Comparison of ENCODE assay signal across 8 mouse cellular contexts in genomic region chr5:121219980-121220731, GRCm38 (mm10). TPM values are rescaled to one million over a fixed set of nuclear protein-coding genes. Genes with fewer than 3 reads are reported as not detected.
DNase-seq lines count a peak whose midpoint lies in the region; ATAC-seq and TF ChIP-seq lines count a peak whose summit lies in the region.

Hectd4 (plus strand) TSS chr5:121220219.

- under 1% methylated on average over 50 of the region's 90 CpGs for WGBS in heart, embryonic 11.5 days (ENCODE audit: insufficient replicate concordance)
- WGBS in kidney, embryonic 16.5 days = under 1% methylated on average over 56 of the region's 90 CpGs
- under 1% methylated on average over 70 of the region's 90 CpGs for WGBS in liver, adult 2 months

- peak; percentile 100 for DNase-seq in B cell, adult 2 months
- DNase-seq in brain, adult 2 months (ENCODE audit: low read depth, low spot score) = peak; percentile 96
- peak; percentile 74 for DNase-seq in liver, adult 2 months (ENCODE audit: extremely low read depth, low read depth, low spot score)
- DNase-seq in splenic B cell, adult 2 months (ENCODE audit: low read depth, low spot score) = peak; percentile 96

- no peaks in the 10 kb centered on the region for H3K9me3 ChIP-seq in heart, embryonic 11.5 days (replicated peaks; ENCODE audit: control insufficient read depth, low read length)
- no peaks in the 10 kb centered on the region for H3K9me3 ChIP-seq in kidney, embryonic 16.5 days (ENCODE audit: low read length)

- H3K4me2 ChIP-seq in heart, embryonic 11.5 days = peak within 1 kb of the TSS; percentile 83
- H3K4me2 ChIP-seq in kidney, embryonic 16.5 days (replicated peaks; ENCODE audit: low read depth, low read length) = peak within 1 kb of the TSS; percentile 85
- peak within 1 kb of the TSS; percentile 61 for H3K4me2 ChIP-seq in myocyte (ENCODE audit: low read depth)

- peak; percentile 78 for TF ChIP-seq POLR2A in liver, adult 2 months (IDR thresholded peaks at IDR 0.05; ENCODE audit: extremely low read depth, insufficient read depth, low read length)
- peak; percentile 80 for TF ChIP-seq POLR2A in myocyte (IDR thresholded peaks at IDR 0.05; ENCODE audit: insufficient read length, low read depth)

- peak within 1 kb of the TSS; percentile 93 for H3K9ac ChIP-seq in heart, embryonic 11.5 days (ENCODE audit: low read depth, low read length)
- peak within 1 kb of the TSS; percentile 91 for H3K9ac ChIP-seq in kidney, embryonic 16.5 days (replicated peaks; ENCODE audit: low read length)
- peak within 1 kb of the TSS; percentile 89 for H3K9ac ChIP-seq in liver, adult 2 months (ENCODE audit: low read depth, low read length)

- TF ChIP-seq CTCF in liver, adult 2 months (IDR thresholded peaks at IDR 0.05; ENCODE audit: low read depth, low read length) = no peak

- H3K4me3 ChIP-seq in heart, embryonic 11.5 days (ENCODE audit: low read depth, low read length) = peak within 1 kb of the TSS; percentile 98
- H3K4me3 ChIP-seq in kidney, embryonic 16.5 days (ENCODE audit: low read length) = peak within 1 kb of the TSS; percentile 97
- peak within 1 kb of the TSS; percentile 87 for H3K4me3 ChIP-seq in liver, adult 2 months (ENCODE audit: insufficient read depth, low read depth, low read length)
- peak within 1 kb of the TSS; percentile 34 for H3K4me3 ChIP-seq in myocyte

- peak within 1 kb of the TSS; percentile 98 for H3ac ChIP-seq in myocyte (ENCODE audit: control insufficient read depth, insufficient read length)

- H3K4me1 ChIP-seq in heart, embryonic 11.5 days (ENCODE audit: control insufficient read depth, insufficient read depth, low read length) = peaks cover 5% of the 10 kb centered on the region
- peaks cover 12% of the 10 kb centered on the region for H3K4me1 ChIP-seq in kidney, embryonic 16.5 days (ENCODE audit: insufficient read depth, low read length)
- peaks cover 4% of the 10 kb centered on the region; the same call in 1 of the 2 replicates for H3K4me1 ChIP-seq in liver, adult 2 months (ENCODE audit: control insufficient read depth, insufficient read depth, low read length)

- no peaks in the 10 kb centered on the region for H3K36me3 ChIP-seq in heart, embryonic 11.5 days (ENCODE audit: control insufficient read depth, insufficient read depth, low read length)
- H3K36me3 ChIP-seq in kidney, embryonic 16.5 days (ENCODE audit: insufficient read depth, low read length) = no peaks in the 10 kb centered on the region
- H3K36me3 ChIP-seq in liver, adult 2 months (ENCODE audit: control insufficient read depth, insufficient read depth, low read length) = no peaks in the 10 kb centered on the region
- no peaks in the 10 kb centered on the region for H3K36me3 ChIP-seq in myocyte (ENCODE audit: control insufficient read depth, insufficient read depth)
- no peaks in the 10 kb centered on the region for H3K36me3 ChIP-seq in splenic B cell, adult 2 months (ENCODE audit: control insufficient read depth, insufficient read depth, low read length, poor library complexity, severe bottlenecking)

- H3K79me2 ChIP-seq in liver, adult 2 months (ENCODE audit: control insufficient read depth, insufficient read depth, low read length) = peaks cover 13% of the 10 kb centered on the region; the same call in 1 of the 2 replicates
- H3K79me2 ChIP-seq in myocyte (ENCODE audit: control insufficient read depth, insufficient read depth) = peaks cover 24% of the 10 kb centered on the region

- peak; percentile 66 for ATAC-seq in erythroblast, adult 5-6 weeks (replicated peaks; ENCODE audit: low FRiP score, poor library complexity, severe bottlenecking)
- peak; percentile 89 for ATAC-seq in heart, embryonic 11.5 days (replicated peaks; ENCODE audit: insufficient number of reproducible peaks, low FRiP score, low TSS enrichment)
- peak; percentile 94 for ATAC-seq in kidney, embryonic 16.5 days (ENCODE audit: low FRiP score, low TSS enrichment)

- H3K27ac ChIP-seq in heart, embryonic 11.5 days (ENCODE audit: low read depth, low read length) = peak within 1 kb of the TSS; percentile 82
- H3K27ac ChIP-seq in kidney, embryonic 16.5 days (ENCODE audit: low read length) = peak within 1 kb of the TSS; percentile 66
- peak within 1 kb of the TSS; percentile 67 for H3K27ac ChIP-seq in liver, adult 2 months (replicated peaks; ENCODE audit: insufficient read depth, low read depth, low read length)

- no peaks in the 10 kb centered on the region for H3K27me3 ChIP-seq in heart, embryonic 11.5 days (ENCODE audit: control insufficient read depth, insufficient read depth, low read length)
- no peaks in the 10 kb centered on the region for H3K27me3 ChIP-seq in kidney, embryonic 16.5 days (ENCODE audit: insufficient read depth, low read length)
- no peaks in the 10 kb centered on the region for H3K27me3 ChIP-seq in liver, adult 2 months (ENCODE audit: control insufficient read depth, insufficient read depth, low read length)
- H3K27me3 ChIP-seq in myocyte (ENCODE audit: control insufficient read depth, insufficient read depth, insufficient read length) = no peaks in the 10 kb centered on the region
- H3K27me3 ChIP-seq in splenic B cell, adult 2 months (ENCODE audit: control insufficient read depth, insufficient read depth, low read length, poor library complexity, severe bottlenecking) = no peaks in the 10 kb centered on the region; the same call in 1 of the 2 replicates

TF ChIP-seq in myocyte, 11 proteins besides CTCF, POLR2A, EP300 and RAD21:
- TF ChIP-seq MYOG (IDR thresholded peaks at IDR 0.05; ENCODE audit: control insufficient read depth in 1 of 3, insufficient read depth in 1 of 3, insufficient read length in 2 of 3, low read depth in 2 of 3) = peak in 1 of 3 experiments; percentile 49
- no peak for TF ChIP-seq TCF12 (IDR thresholded peaks at IDR 0.05; ENCODE audit: insufficient read depth, poor library complexity, severe bottlenecking)
- TF ChIP-seq POLR2AphosphoS2 (IDR thresholded peaks at IDR 0.05; ENCODE audit: insufficient read length, low read depth) = peak; percentile 74
- TF ChIP-seq SRF (IDR thresholded peaks at IDR 0.05; ENCODE audit: control insufficient read depth, insufficient read length, low read depth) = peak; percentile 61
- TF ChIP-seq USF1 (IDR thresholded peaks at IDR 0.05; ENCODE audit: low read depth) = no peak
- TF ChIP-seq REST (IDR thresholded peaks at IDR 0.05; ENCODE audit: insufficient read depth, insufficient read length) = no peak
TF ChIP-seq in myocyte: peak in this region for 3.

RNA-seq across cellular contexts. Expression of gene Hectd4, which starts in this region (rescaled TPM):
- total RNA-seq in erythroblast, adult 5-6 weeks (2015; ENCODE audit: low replicate concordance) = 338 and 374 TPM in 2 replicates
- total RNA-seq in erythroblast, adult 5-6 weeks (2017; ENCODE audit: low replicate concordance) = 587 and 871 TPM in 2 replicates
- polyA plus RNA-seq in heart, embryonic 11.5 days (2014; fragmentation: Nextera tagmentation; extraction: Ambion mirVana) = 5.3 and 7.3 TPM in 2 replicates
- polyA plus RNA-seq in kidney, embryonic 16.5 days (2015; fragmentation: Nextera tagmentation; extraction: Ambion mirVana) = 3.8 and 4.5 TPM in 2 replicates
- 9.7 and 10.0 TPM in 2 replicates for total RNA-seq in liver, adult 2 months (2014; rRNA removed)
- polyA plus RNA-seq in liver, adult 2 months (2012; rRNA removed) = 5.5 and 7.6 TPM in 2 replicates
- 6.6 TPM for polyA plus RNA-seq in myocyte (2012; fragmentation: generic; extraction: Trizol)

Comparison
In these comparisons a context has a peak if more than half of its experiments do, and no peak if none do; other contexts are left out.
1. Peak in every context shown above with its lines: DNase-seq, ATAC-seq, H3K4me3 ChIP-seq and H3K27ac ChIP-seq.
2. RNA of gene Hectd4 (total RNA-seq): 338 to 871 TPM in erythroblast, adult 5-6 weeks; 9.7 to 10.0 TPM in liver, adult 2 months; every median in the first group is over 10 times any median in the second.
3. H3K4me3 ChIP-seq: peak in every context shown above with its lines; median percentile 98 in heart, embryonic 11.5 days; 97 in kidney, embryonic 16.5 days; 87 in liver, adult 2 months; 34 in myocyte.